Comparison of ENCODE assay signal across 12 mouse cellular contexts in the genomic region with DNA sequence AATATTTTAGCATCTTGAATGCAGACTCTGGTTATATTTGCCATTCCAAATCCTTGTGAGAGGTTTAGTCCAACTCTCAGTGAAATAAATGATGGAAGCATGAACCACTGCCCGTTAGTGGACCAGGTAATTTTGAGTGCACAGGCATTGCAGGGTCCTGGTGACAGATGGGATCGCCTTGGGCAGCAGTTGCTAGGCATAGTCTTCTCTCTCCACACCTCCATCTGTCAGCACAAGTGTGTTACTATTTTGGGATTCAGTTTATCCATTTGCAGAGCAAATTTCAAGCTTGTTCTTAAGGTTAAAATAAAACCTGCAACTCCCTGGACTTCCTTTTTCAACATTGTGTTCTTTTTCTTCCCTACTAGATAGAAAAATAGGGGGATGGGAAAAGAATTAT.
A peak's percentile ranks its signal among the peaks of the same experiment; 100 is the strongest.
DNase-seq lines count a peak whose midpoint lies in the region; TF ChIP-seq lines count a peak whose summit lies in the region.
"Had no signal": no experiment of that assay in that cellular context is flagged by ENCODE, and none has a peak within 500 bp of the region (broad histone marks: within the 10 kb centered on the region; RNA-seq: fewer than 3 reads in every experiment).

No protein-coding gene starts in this region.

- no peak overlapping the region for H3K27ac ChIP-seq in left cerebral cortex, adult 2 months
- H3K27ac ChIP-seq: limb, embryonic 10.5 days; liver, embryonic 15.5 days had no signal

- H3K4me3 ChIP-seq in left cerebral cortex, adult 2 months = no peak overlapping the region
- H3K4me3 ChIP-seq: limb, embryonic 10.5 days; liver, embryonic 15.5 days had no signal

- DNase-seq in frontal cortex, adult 2 months (ENCODE audit: extremely low spot score in 1 of 2, low spot score in 1 of 2) = peak; percentile 17 to 54
- no peak for DNase-seq in frontal cortex, postnatal 25 days (ENCODE audit: low spot score in 2 of 2)
- peak; percentile 12 for DNase-seq in left cerebral cortex, adult 11 months (ENCODE audit: low spot score)
- DNase-seq in left cerebral cortex, adult 2 months (ENCODE audit: extremely low spot score in 1 of 2, low spot score in 2 of 2) = no peak
- DNase-seq in cerebellum, postnatal 25 days = peak; percentile 87 to 90
- peak; percentile 5 to 51 for DNase-seq in right cerebral cortex, postnatal 36 days (ENCODE audit: low spot score in 2 of 2)
- no peak for DNase-seq in spleen, postnatal 4 days (ENCODE audit: low spot score in 2 of 2)
- no peak for DNase-seq in kidney, adult 8-10 months
- DNase-seq: kidney, postnatal 14 days; thymus, postnatal 14 days had no signal

- intact Hi-C loops in left cerebral cortex, adult 2 months (cut with DNase I) = loop anchor here (1.0 to 5.0 kb wide), 3 partner anchors 46 to 98 kb away; a partner anchor contains a TSS

- TF ChIP-seq CTCF in left cerebral cortex, adult 2 months (IDR thresholded peaks at IDR 0.05) = no peak

Comparison
In these comparisons a context has a peak if more than half of its experiments do, and no peak if none do; other contexts are left out.
1. DNase-seq: peak in frontal cortex, adult 2 months (2 of 2), left cerebral cortex, adult 11 months (single experiment), cerebellum, postnatal 25 days (2 of 2) and right cerebral cortex, postnatal 36 days (2 of 2); none in frontal cortex, postnatal 25 days (0 of 2), left cerebral cortex, adult 2 months (0 of 2), spleen, postnatal 4 days (0 of 2) and kidney, adult 8-10 months (0 of 2).